In genomic region chr1:84484577-84484976, GRCm38 (mm10) we compare ENCODE assay signal across 35 mouse cellular contexts.
"Had no signal": no experiment of that assay in that cellular context is flagged by ENCODE, and none has a peak within 500 bp of the region (broad histone marks: within the 10 kb centered on the region; RNA-seq: fewer than 3 reads in every experiment).

No protein-coding gene starts in this region.

- H3K9me3 ChIP-seq: heart, embryonic 10.5 days; heart, embryonic 13.5 days; heart, embryonic 15.5 days; hindbrain, embryonic 10.5 days; hindbrain, embryonic 12.5 days; hindbrain, embryonic 15.5 days; intestine, embryonic 15.5 days; kidney, embryonic 15.5 days had no signal

- H3K27ac ChIP-seq: heart, embryonic 10.5 days; heart, embryonic 13.5 days; heart, embryonic 15.5 days; hindbrain, embryonic 10.5 days; hindbrain, embryonic 12.5 days; hindbrain, embryonic 13.5 days; hindbrain, embryonic 14.5 days; hindbrain, embryonic 15.5 days; hindbrain, postnatal 0 days; intestine, embryonic 15.5 days; kidney, embryonic 15.5 days; kidney, postnatal 0 days; layer of hippocampus, adult 2 months had no signal

- H3K36me3 ChIP-seq: heart, embryonic 10.5 days; heart, embryonic 12.5 days; heart, embryonic 13.5 days; heart, embryonic 15.5 days; hindbrain, embryonic 10.5 days; hindbrain, embryonic 12.5 days; hindbrain, embryonic 13.5 days; hindbrain, embryonic 15.5 days; intestine, embryonic 15.5 days; kidney, embryonic 15.5 days had no signal

- H3K4me3 ChIP-seq: heart, embryonic 10.5 days; heart, embryonic 12.5 days; heart, embryonic 13.5 days; heart, embryonic 15.5 days; hindbrain, embryonic 10.5 days; hindbrain, embryonic 12.5 days; hindbrain, embryonic 13.5 days; hindbrain, embryonic 15.5 days; intestine, embryonic 15.5 days; kidney, embryonic 15.5 days; layer of hippocampus, adult 2 months had no signal

- ATAC-seq: hindbrain, embryonic 16.5 days; inflammation-experienced regulatory T-cells, adult 6 months; intestine, embryonic 15.5 days; intestine, embryonic 16.5 days; intestine, postnatal 0 days had no signal

- H3K4me1 ChIP-seq: heart, embryonic 12.5 days; hindbrain, embryonic 10.5 days; hindbrain, embryonic 12.5 days; intestine, embryonic 15.5 days; kidney, embryonic 15.5 days had no signal

- H3K9ac ChIP-seq: heart, embryonic 12.5 days; heart, embryonic 13.5 days; heart, embryonic 15.5 days; hindbrain, embryonic 12.5 days; hindbrain, embryonic 13.5 days; hindbrain, embryonic 14.5 days; hindbrain, embryonic 15.5 days; intestine, embryonic 15.5 days; kidney, embryonic 15.5 days had no signal

- H3K27me3 ChIP-seq: heart, embryonic 12.5 days; heart, embryonic 13.5 days; heart, embryonic 15.5 days; hindbrain, embryonic 12.5 days; hindbrain, embryonic 13.5 days; hindbrain, embryonic 15.5 days; intestine, embryonic 15.5 days; kidney, embryonic 15.5 days had no signal

- H3K4me2 ChIP-seq: heart, embryonic 11.5 days; heart, embryonic 12.5 days; heart, embryonic 13.5 days; heart, embryonic 15.5 days; hindbrain, embryonic 12.5 days; hindbrain, embryonic 13.5 days; hindbrain, embryonic 14.5 days; hindbrain, embryonic 15.5 days; intestine, embryonic 15.5 days; kidney, embryonic 15.5 days had no signal

- DNase-seq: heart, postnatal 10 days; heart, postnatal 14 days; heart, postnatal 36 days; heart, postnatal 4 days; kidney, adult 11 months; kidney, adult 18-20 months; kidney, adult 2 months; kidney, adult 8-10 months; kidney, adult 9 months; kidney, postnatal 10 days; kidney, postnatal 14 days; kidney, postnatal 25 days; kidney, postnatal 36 days; kidney, postnatal 4 days; layer of hippocampus, adult 9-11 months; layer of hippocampus, postnatal 36 days had no signal
